Mouse (Mus musculus) kidney, postnatal 25 days (tissue): Measurements from ENCODE around the gene Adam34.
"Not testable (repeated sequence)": the region's sequence is repeated elsewhere in the genome, so short reads cannot be mapped to it uniquely, and the experiment has no call there.

Experiments used
- DNase-seq, 2 experiments: peaks; one replicate each; pipeline ENCODE4 v3.0.0; 2021; ENCODE audit warnings: mixed read lengths in 2 of 2

Adam34 gene

DNA sequence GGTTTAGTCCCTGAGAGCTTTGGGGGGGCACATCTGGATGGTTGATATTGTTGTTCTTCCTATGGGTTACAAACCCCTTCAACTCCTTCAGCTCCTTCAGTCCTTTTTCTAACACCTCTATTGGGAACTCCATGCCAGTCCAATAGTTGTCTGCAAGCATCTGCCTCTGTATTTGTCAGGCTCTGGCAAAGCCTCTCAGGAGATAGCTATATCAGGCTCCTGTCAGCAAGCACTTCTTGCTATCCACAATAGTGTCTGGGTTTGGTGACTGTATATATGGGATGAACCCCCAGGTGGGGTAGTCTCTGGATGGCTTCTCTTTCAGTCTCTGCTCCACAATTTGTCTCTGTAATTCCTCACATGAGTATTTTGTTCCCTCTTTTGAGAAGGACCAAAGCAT lies at the start of gene Adam34:
TSS of gene Adam34 (minus strand) at position 101 of the 400 bp plus-strand sequence.
- DNase-seq: no peak

DNA sequence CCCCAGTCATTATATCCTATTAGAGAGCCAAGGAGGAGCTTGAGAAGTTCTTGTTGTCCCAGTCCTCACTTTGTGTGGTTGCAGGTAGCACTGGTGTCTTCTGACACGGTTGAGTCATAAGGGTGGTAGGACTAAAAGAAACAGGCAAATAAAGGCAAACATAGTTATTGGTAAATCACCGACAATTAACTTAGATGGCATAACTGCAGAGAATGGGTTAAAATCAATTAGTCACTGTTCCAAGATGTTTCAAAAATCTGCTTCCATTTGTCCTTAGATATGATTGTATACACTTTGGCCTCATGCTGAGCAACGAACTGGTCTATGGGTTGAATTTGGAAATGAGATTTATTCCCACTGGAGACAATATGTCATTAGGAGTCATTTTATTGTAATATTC lies 82.7 kb downstream of the Adam34 start, which contains the start of gene Gm5346:
TSS of gene Gm5346 (minus strand) at position 101 of the 400 bp plus-strand sequence.
- DNase-seq: no peak

DNA sequence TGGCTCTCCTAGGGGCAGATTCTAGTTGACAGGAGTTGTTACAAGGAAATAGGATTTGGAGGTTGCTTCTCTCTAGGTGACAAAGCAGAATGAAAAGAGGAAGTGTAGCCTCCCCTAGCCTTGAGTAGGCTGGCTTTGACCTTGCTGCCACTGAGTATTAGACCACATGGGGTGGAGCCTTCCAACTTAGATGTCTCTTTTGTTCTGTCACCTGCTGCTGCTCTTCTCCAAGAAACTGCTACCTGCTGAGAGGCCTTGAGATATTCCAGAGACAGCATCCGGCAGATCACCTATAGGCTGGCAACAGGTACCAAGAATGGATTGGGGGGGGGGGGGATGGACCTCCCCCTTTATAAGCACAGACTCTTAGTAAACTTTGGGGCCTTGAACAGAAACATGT lies 93.8 kb downstream of the Adam34 start:
- no peak for DNase-seq

DNA sequence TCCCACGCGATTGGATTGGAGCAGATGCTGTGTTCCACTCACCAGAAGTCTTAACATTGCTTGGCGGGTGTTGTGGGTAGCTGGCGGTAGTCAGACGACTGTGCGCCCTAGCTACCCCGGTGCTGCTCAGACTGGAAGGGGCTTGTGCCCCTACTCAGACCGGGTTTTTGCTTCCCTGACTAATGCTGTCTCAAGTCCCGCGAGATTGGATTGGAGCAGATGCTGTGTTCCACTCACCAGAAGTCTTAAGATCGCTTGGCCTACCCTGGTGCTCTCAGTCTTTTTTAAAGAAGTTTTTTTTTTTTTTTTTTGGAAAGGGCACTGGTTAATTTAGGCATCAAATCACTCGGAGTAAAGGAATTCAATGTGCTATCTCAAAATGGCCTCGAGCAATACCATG lies 106.2 kb downstream of the Adam34 start:
- DNase-seq: not testable (repeated sequence)

DNA sequence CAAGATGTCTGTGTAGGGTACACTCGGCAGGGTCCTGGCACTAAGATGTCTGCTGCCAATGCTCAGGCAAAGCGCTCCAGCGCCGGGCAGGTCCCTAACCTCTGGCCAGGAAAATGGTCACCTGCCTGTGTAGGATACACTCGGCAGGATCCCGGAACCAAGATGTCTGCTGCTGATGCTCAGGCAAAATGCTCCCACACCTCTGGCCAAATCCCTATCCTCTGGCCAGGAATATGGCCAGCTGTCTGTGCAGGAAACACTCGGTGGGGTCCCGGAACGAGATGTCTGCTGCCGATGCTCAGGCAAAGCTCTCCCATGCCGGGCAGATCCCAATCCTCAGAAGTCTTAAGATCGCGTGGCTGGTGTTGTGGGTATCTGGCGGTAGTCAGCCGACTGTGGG lies 106.7 kb downstream of the Adam34 start:
- DNase-seq: not testable (repeated sequence)
